Mouse (Mus musculus): Measurements from ENCODE around the gene Accsl. TPM values are rescaled to one million over a fixed set of nuclear protein-coding genes. Genes with fewer than 3 reads are reported as not detected.

Gene Accsl
- not detected in 2 replicates for polyA plus RNA-seq (2016; fragmentation: Nextera tagmentation; extraction: Ambion mirVana)

GRCm38 (mm10) chr2:93869107-93869600 lies at the start of gene Accsl:
Accsl (minus strand) TSS chr2:93869157.
- 0 out of 2 replicates have a peak, but pooled peaks cover 5% of the 10 kb centered on the region for H3K27me3 ChIP-seq
- ATAC-seq (ENCODE audit: insufficient number of reproducible peaks, insufficient read depth, low FRiP score, low TSS enrichment, low read depth): no peak
- H3K9me3 ChIP-seq: no peaks in the 10 kb centered on the region
- H3K9ac ChIP-seq (replicated peaks): no peak within 1 kb of the TSS
- no peak within 1 kb of the TSS for H3K4me2 ChIP-seq
- WGBS: 77% methylated on average over 7 of the region's 7 CpGs
- no peak within 1 kb of the TSS for H3K4me3 ChIP-seq (replicated peaks)
- no peak within 1 kb of the TSS for H3K27ac ChIP-seq
- H3K36me3 ChIP-seq: no peaks in the 10 kb centered on the region
- H3K4me1 ChIP-seq (replicated peaks): peaks cover 11% of the 10 kb centered on the region

DNA sequence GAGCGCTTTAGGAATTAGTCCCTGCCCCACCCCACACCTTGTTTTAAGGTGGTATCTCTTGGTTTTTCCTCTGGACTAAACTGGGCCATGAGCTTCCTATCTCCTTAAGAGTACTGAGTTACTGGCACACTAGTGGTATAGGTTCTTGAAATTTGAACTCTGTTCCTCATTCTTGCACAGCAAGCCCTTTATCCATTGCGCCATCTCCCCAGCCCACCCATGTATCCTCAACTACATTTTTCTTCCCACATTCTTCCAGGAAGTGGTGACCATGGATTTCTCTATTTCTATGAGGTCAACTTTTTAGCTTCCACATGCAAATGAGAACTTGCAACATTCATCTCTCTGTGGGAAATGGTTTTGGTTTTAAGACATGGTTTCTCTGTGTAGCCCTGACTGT lies 44.6 kb upstream of the Accsl start:
- no peak for ATAC-seq (ENCODE audit: insufficient number of reproducible peaks, insufficient read depth, low FRiP score, low TSS enrichment, low read depth)
- no peak overlapping the region for H3K4me3 ChIP-seq (replicated peaks)
- no peaks in the 10 kb centered on the region for H3K36me3 ChIP-seq
- H3K27me3 ChIP-seq: peaks cover 8% of the 10 kb centered on the region; the same call in 1 of the 2 replicates
- H3K9ac ChIP-seq (replicated peaks): no peak overlapping the region
- no peak overlapping the region for H3K4me2 ChIP-seq
- no peak overlapping the region for H3K27ac ChIP-seq
- 93% methylated on average over 2 of the region's 2 CpGs for WGBS
- no peaks in the 10 kb centered on the region for H3K9me3 ChIP-seq
- H3K4me1 ChIP-seq (replicated peaks): no peaks in the 10 kb centered on the region

- ATAC-seq (ENCODE audit: insufficient number of reproducible peaks, insufficient read depth, low FRiP score, low TSS enrichment, low read depth): no peak
- Histone ChIP-seq H3K4me3 (replicated peaks) (no peak overlapping the region), H3K36me3 (no peaks in the 10 kb centered on the region), H3K27me3 (peaks cover 8% of the 10 kb centered on the region; the same call in 1 of the 2 replicates), H3K9me3 (no peaks in the 10 kb centered on the region), H3K4me2 (no peak overlapping the region), H3K27ac (no peak overlapping the region), H3K4me1 (replicated peaks) (peaks cover 14% of the 10 kb centered on the region), H3K9ac (replicated peaks) (no peak overlapping the region)
- 84% methylated on average over 10 of the region's 10 CpGs for WGBS
Observed at GRCm38 (mm10) chr2:93911942-93912341, 43.0 kb upstream of the Accsl start.

- 80% methylated on average over 5 of the region's 5 CpGs for WGBS
- Histone ChIP-seq H3K9me3 (no peaks in the 10 kb centered on the region), H3K36me3 (no peaks in the 10 kb centered on the region), H3K9ac (replicated peaks) (no peak overlapping the region), H3K4me2 (no peak overlapping the region), H3K4me3 (replicated peaks) (no peak overlapping the region), H3K27me3 (no peaks in the 10 kb centered on the region), H3K27ac (no peak overlapping the region), H3K4me1 (replicated peaks) (peaks cover 14% of the 10 kb centered on the region)
- no peak for ATAC-seq (ENCODE audit: insufficient number of reproducible peaks, insufficient read depth, low FRiP score, low TSS enrichment, low read depth)
Observed at GRCm38 (mm10) chr2:93909716-93910115, 40.8 kb upstream of the Accsl start.

GRCm38 (mm10) chr2:93907519-93908294 lies 38.8 kb upstream of the Accsl start:
- H3K4me3 ChIP-seq (replicated peaks): no peak overlapping the region
- H3K9me3 ChIP-seq: no peaks in the 10 kb centered on the region
- no peaks in the 10 kb centered on the region for H3K36me3 ChIP-seq
- no peak overlapping the region for H3K27ac ChIP-seq
- ATAC-seq (ENCODE audit: insufficient number of reproducible peaks, insufficient read depth, low FRiP score, low TSS enrichment, low read depth): no peak
- H3K9ac ChIP-seq (replicated peaks): no peak overlapping the region
- peaks cover 18% of the 10 kb centered on the region for H3K4me1 ChIP-seq (replicated peaks)
- H3K27me3 ChIP-seq: no peaks in the 10 kb centered on the region
- H3K4me2 ChIP-seq: no peak overlapping the region
- 46% methylated on average over 9 of the region's 9 CpGs for WGBS

GRCm38 (mm10) chr2:93906316-93906715 lies 37.4 kb upstream of the Accsl start:
- Histone ChIP-seq H3K36me3 (no peaks in the 10 kb centered on the region), H3K27me3 (no peaks in the 10 kb centered on the region), H3K9me3 (no peaks in the 10 kb centered on the region), H3K9ac (replicated peaks) (no peak overlapping the region), H3K4me1 (replicated peaks) (peaks cover 18% of the 10 kb centered on the region), H3K4me2 (no peak overlapping the region), H3K4me3 (replicated peaks) (no peak overlapping the region), H3K27ac (no peak overlapping the region)
- no peak for ATAC-seq (ENCODE audit: insufficient number of reproducible peaks, insufficient read depth, low FRiP score, low TSS enrichment, low read depth)
- 25% methylated on average over 4 of the region's 4 CpGs for WGBS

GRCm38 (mm10) chr2:93903415-93903814 lies 34.5 kb upstream of the Accsl start:
- Histone ChIP-seq H3K27ac (no peak overlapping the region), H3K27me3 (no peaks in the 10 kb centered on the region), H3K9me3 (no peaks in the 10 kb centered on the region), H3K9ac (replicated peaks) (no peak overlapping the region), H3K4me2 (no peak overlapping the region), H3K4me1 (replicated peaks) (peaks cover 18% of the 10 kb centered on the region), H3K36me3 (no peaks in the 10 kb centered on the region), H3K4me3 (replicated peaks) (no peak overlapping the region)
- 70% methylated on average over 6 of the region's 6 CpGs for WGBS
- ATAC-seq (ENCODE audit: insufficient number of reproducible peaks, insufficient read depth, low FRiP score, low TSS enrichment, low read depth): no peak

DNA sequence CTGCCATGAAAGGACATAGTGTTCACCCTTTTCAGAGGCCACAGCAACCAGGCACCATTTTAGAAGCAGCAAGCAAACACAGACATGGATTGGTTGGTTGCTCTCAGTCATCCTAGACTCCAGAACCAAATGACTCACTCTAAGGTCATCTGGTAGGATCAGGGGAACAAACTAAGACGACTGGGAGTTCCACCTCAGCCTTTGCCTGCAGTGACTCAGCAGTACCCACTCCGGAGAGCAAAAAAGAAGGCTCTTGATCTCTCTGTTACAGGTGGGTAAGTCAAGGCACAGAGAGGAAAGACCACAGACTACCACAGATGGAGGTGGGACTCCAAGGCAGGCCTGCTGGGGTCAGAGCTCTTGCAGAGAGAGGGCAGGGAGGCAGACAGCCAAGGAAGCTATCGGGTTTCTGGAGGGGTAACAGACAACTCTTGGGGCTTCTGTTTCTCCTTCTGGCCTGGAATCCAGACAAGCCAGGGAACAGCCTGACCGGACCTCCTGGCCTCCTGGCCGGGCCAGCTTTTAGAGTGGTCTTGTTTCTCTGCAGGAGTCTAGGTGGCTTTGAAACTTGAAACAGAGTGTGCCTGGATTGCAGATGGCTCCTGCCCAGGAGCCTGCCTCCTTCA lies 33.8 kb upstream of the Accsl start:
- Histone ChIP-seq H3K4me3 (replicated peaks) (no peak overlapping the region), H3K27ac (no peak overlapping the region), H3K4me1 (replicated peaks) (peaks cover 11% of the 10 kb centered on the region), H3K27me3 (no peaks in the 10 kb centered on the region), H3K9ac (replicated peaks) (no peak overlapping the region), H3K9me3 (no peaks in the 10 kb centered on the region), H3K36me3 (no peaks in the 10 kb centered on the region), H3K4me2 (no peak overlapping the region)
- no peak for ATAC-seq (ENCODE audit: insufficient number of reproducible peaks, insufficient read depth, low FRiP score, low TSS enrichment, low read depth)
- WGBS: 55% methylated on average over 5 of the region's 5 CpGs

- Histone ChIP-seq H3K36me3 (no peaks in the 10 kb centered on the region), H3K9ac (replicated peaks) (no peak overlapping the region), H3K27me3 (no peaks in the 10 kb centered on the region), H3K4me3 (replicated peaks) (no peak overlapping the region), H3K4me2 (no peak overlapping the region), H3K4me1 (replicated peaks) (peaks cover 4% of the 10 kb centered on the region; the same call in 1 of the 2 replicates), H3K9me3 (no peaks in the 10 kb centered on the region), H3K27ac (no peak overlapping the region)
- 48% methylated on average over 16 of the region's 16 CpGs for WGBS
- 0 out of 2 replicates have a peak, but pooled peaks have one; percentile 16 for ATAC-seq (ENCODE audit: insufficient number of reproducible peaks, insufficient read depth, low FRiP score, low TSS enrichment, low read depth)
Observed at GRCm38 (mm10) chr2:93899397-93900380, 30.7 kb upstream of the Accsl start.

DNA sequence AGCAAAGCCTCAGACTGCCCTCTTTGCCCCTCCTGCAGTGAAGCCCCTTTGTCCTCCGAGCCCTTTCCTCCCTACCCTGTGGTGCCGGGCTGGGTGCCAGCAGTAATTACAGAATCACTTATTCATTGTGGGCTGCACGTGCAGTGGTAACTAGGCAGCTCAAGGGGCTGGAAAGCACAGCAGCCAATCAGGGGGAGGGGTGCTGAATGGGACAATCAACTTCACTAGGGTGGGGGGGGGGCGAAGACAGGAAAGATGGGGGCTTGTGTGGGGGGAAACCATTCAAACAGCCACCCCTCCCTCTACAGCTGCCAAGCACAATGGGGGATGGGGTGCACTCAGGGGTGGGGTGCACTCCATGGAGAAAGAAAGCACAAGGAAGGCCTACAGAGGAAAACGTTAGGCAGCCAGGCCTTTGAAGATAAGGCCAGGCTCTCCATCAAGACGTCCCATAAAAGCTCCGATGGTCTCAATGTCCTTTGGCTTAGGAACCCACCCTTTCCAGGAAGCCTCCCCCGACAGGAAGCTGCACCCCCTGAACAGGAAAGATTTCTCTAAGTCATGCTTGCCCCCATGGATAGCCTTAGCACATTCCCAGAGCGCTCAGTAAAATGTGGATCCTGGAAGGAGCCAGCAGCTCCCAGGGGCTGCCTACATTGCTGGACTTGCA lies 22.8 kb upstream of the Accsl start:
- no peak overlapping the region for H3K4me3 ChIP-seq (replicated peaks)
- no peaks in the 10 kb centered on the region for H3K36me3 ChIP-seq
- H3K27ac ChIP-seq: peak overlapping the region; percentile 66
- 18% methylated on average over 9 of the region's 9 CpGs for WGBS
- H3K4me1 ChIP-seq (replicated peaks): peaks cover 14% of the 10 kb centered on the region
- no peaks in the 10 kb centered on the region for H3K27me3 ChIP-seq
- no peak overlapping the region for H3K4me2 ChIP-seq
- H3K9ac ChIP-seq (replicated peaks): no peak overlapping the region
- no peaks in the 10 kb centered on the region for H3K9me3 ChIP-seq
- peak; percentile 81; the same call in 1 of the 2 replicates for ATAC-seq (ENCODE audit: insufficient number of reproducible peaks, insufficient read depth, low FRiP score, low TSS enrichment, low read depth)
